Mouse (Mus musculus) granulocyte monocyte progenitor cell, adult 5-6 weeks (primary cell): ENCODE measurements around the gene Urad. TPM values are rescaled to one million over a fixed set of nuclear protein-coding genes. Genes with fewer than 3 reads are reported as not detected.
A peak's percentile ranks its signal among the peaks of the same experiment; 100 is the strongest.

Experiments used
- ATAC-seq: replicated peaks from 2 replicates; pipeline ENCODE4 v1.8.0; 2016; ENCODE audit warnings: mild to moderate bottlenecking, moderate TSS enrichment, inconsistent platforms; ENCODE audit not compliant: poor library complexity, severe bottlenecking
- total RNA-seq, 2 experiments: library from RNA; stranded (forward) in 1 of 2; stranded (reverse) in 1 of 2; fragments of 200-712, 200-1000 nt in 1 of 2; fragments of >200 nt in 1 of 2; fragmentation: Nextera tagmentation in 1 of 2; gene quantifications; 2 replicates each; pipeline ENCODE4 v1.2.3; 2014 to 2017

Gene Urad
- total RNA-seq, 2 experiments from 2014 or later, result not detected

DNA sequence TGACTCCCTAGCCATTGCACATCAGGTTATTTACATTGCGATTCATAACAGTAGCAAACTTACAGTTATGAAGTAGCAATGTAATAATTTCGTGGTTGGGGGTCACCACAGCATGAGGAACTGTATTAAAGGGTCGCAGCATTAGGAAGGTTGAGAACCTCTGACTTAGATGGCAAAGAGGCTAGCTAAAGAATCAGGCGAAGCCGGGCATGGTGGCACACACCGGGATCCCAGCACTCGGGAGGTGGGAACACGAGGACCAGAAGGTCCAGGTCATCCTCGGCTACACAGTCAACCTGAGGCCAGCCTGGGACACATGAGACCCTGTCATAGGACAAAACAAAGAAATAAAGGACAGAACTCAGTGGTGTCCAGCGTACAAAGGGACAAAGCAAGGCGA lies 7.7 kb upstream of the Urad start:
- ATAC-seq, result no peak

- ATAC-seq, result no peak
Measured at GRCm38 (mm10) chr5:147327636-147328035, 5.4 kb upstream of the Urad start.

DNA sequence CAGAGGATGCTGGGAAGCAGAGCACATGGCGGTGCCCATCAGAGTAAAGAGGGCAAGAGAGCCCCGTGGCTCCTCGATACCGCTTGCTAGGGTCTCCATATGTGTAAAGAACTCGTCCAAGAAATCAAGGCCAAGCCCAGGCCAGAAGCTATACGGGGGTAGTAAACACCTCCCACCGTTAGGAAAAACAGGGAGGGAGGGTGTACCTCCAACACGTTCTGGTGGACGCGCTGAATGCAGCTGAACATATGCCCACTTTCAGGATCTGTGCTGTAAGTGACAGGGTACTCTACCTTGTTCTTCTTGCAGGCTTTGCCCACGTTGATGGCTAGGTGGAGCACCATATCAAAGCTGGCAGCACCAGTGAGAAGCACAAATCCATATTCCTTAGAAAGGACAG lies 3.7 kb upstream of the Urad start:
- ATAC-seq, result no peak

GRCm38 (mm10) chr5:147323237-147323917 lies 1.1 kb upstream of the Urad start:
- ATAC-seq, result peak; percentile 74

- peak; percentile 73 for ATAC-seq
Measured at GRCm38 (mm10) chr5:147319653-147320052, 2.6 kb downstream of the Urad start.

DNA sequence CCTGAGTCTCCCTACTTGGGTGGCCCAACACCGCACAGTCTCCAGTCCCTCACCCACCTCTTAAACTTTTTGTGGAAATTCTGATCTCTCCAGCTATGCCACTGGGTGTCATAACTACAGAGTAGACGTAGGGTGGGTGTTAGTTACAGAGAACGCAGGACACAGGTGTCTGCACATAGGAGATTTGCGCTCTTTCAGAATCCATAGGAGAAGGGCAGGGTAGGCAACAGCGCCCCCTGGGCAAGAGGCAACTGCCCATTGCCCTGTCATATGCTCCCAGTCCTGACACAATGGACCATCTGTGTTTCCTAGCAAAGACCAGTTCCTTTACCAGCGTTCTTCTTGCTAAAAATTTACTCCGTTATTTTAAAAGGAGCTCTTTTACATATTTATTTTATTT lies 4.2 kb downstream of the Urad start:
- ATAC-seq, result no peak

GRCm38 (mm10) chr5:147317321-147317720 lies 4.9 kb downstream of the Urad start:
- ATAC-seq, result no peak

- no peak for ATAC-seq
Measured at GRCm38 (mm10) chr5:147315432-147316075, 6.7 kb downstream of the Urad start.

GRCm38 (mm10) chr5:147314646-147315431 lies 7.4 kb downstream of the Urad start:
- ATAC-seq, result peak; percentile 38

- no peak for ATAC-seq
Measured at GRCm38 (mm10) chr5:147312830-147313685, 9.2 kb downstream of the Urad start.

DNA sequence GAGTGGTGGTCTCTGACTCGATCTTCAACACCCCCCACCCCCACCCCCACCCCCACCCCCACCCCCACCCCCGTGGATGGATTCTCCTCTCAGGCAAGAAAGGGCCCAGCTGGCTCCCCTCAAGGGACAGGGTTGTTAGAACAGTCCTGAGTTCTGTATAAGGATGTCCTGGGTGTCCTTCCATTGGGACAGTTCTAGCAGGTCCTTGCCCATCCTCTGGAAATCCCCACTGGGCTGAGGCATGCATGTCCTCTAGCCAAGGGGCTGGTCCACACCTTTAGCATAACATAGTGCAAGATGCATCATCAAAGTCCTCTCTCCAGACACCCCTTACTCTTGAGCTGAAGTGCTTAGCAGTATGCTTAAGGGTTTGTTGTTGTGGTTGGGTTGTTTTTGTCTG lies 12.5 kb downstream of the Urad start:
- no peak for ATAC-seq

GRCm38 (mm10) chr5:147308451-147308850 lies 13.8 kb downstream of the Urad start:
- ATAC-seq, result no peak

- no peak for ATAC-seq
Measured at GRCm38 (mm10) chr5:147307398-147307785, 14.8 kb downstream of the Urad start.

DNA sequence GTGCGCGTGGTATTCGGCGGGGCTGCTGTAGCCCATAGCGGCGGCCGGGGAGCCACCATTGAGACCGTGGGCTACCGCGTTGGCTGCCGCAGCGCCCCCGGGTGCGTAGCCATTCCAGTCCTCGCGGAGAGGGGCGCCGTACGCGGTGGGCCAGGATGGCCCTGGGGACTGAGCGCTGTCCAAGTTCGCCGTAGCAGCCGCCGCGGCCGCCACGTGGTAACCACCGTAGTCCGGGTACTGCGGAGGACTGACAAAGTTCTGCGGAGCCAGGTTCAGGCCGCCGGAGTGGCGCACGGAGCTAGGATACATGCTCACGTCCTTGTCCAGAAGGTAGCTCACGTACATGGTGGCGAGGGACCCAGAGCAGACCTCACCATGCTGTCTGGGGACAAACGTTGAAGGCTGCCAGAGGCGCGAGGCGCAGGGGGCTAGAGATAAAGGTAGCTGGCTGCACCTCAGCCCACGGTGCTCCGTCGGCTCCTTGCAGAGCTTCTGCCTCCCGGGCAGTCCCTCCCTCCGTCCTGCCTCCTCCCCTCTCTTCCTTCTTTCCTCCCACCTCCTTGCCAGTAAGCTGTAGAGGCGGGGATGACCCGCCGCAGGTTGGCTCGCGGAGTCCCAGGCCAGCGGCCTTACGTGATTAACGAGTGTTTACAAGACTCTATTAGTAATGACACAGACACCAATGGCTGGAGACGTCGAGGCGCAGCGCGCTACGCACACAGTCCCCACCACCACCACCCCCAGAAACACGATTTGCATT lies 15.4 kb downstream of the Urad start, which contains the start of gene Cdx2:
TSS of gene Cdx2 (minus strand) at position 633 of the 760 bp plus-strand sequence.
- peak; percentile 31 for ATAC-seq

- ATAC-seq, result peak; percentile 23
Measured at GRCm38 (mm10) chr5:147305856-147306637, 16.2 kb downstream of the Urad start.

- ATAC-seq, result no peak
Measured at GRCm38 (mm10) chr5:147305166-147305565, 17.1 kb downstream of the Urad start.

DNA sequence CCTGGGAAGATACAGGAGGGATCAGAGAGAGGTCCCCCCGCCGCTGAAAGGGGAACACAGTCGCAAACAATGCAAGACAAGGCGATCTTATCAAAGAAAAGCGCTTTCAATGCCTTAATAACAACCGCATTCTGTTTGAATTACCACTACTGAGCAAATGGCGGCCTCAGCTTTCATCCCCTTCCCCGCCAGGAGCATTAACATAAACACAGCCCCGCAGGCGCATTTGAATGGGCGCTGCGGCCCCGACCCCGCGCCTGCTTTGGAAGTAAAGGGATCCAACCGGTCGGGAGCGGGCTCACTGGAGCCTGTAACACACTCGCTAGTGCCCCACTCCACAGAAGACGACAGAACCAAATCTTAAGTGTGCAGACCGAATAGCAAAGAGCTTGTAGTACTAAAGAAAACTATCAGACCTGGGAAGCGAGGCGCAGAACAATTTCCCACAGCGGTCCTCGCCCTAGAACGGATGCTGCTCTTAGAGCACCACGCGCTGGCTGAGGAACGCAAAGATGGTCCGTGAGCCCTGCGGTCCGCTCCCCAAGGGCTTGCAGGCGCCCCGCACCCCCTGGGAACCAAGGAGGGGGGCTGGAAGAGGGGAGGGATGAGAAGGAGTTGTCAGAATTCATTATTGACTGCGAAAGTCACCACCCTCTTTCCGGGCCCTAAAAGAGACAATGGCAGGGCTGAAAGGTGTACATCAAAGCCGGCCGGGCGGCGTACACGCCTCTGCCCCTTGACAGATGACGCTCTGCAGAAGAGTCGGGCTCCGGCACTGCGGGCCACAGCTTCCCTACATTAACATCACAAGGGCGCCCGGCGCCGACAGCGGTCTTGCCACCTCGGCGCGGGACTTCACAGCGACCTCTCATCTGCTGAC lies 17.7 kb downstream of the Urad start:
- peak; percentile 21; the same call in 1 of the 2 replicates for ATAC-seq
